Mouse (Mus musculus) neural tube, embryonic 11.5 days (tissue): Measurements from ENCODE around the gene Id2. TPM values are rescaled to one million over a fixed set of nuclear protein-coding genes. Genes with fewer than 3 reads are reported as not detected.

Experiments used
- ATAC-seq: fragments of 200-750 bp; cut with Nextera tagmentation; 2 replicates; pipeline ENCODE4 v1.8.0; 2017; ENCODE audit warnings: moderate number of reproducible peaks, mild to moderate bottlenecking, moderate TSS enrichment, moderate library complexity; ENCODE audit not compliant: insufficient read depth, low FRiP score, low TSS enrichment
- DNase-seq: peaks from one replicate; pipeline ENCODE4 v3.0.0-alpha.2; 2015; ENCODE audit warnings: low spot score
- H3K27ac ChIP-seq: fragments of 300-500 bp; sonication (generic); 2 replicates; pipeline ENCODE4 v1.5.1; 2014; ENCODE audit warnings: low read depth, mild to moderate bottlenecking, low read length
- H3K27me3 ChIP-seq: fragments of 300-500 bp; sonication (generic); 2 replicates; pipeline ENCODE4 v1.6.1; 2014; ENCODE audit warnings: mild to moderate bottlenecking, low read length, mixed read lengths; ENCODE audit not compliant: control insufficient read depth, insufficient read depth
- H3K36me3 ChIP-seq: fragments of 300-500 bp; sonication (generic); 2 replicates; pipeline ENCODE4 v1.6.1; 2014; ENCODE audit warnings: mild to moderate bottlenecking, low read length, moderate library complexity, mixed read lengths; ENCODE audit not compliant: control insufficient read depth, insufficient read depth
- H3K4me1 ChIP-seq: fragments of 300-500 bp; sonication (generic); 2 replicates; pipeline ENCODE4 v1.6.1; 2014; ENCODE audit warnings: low read length, mixed read lengths; ENCODE audit not compliant: control insufficient read depth, insufficient read depth
- H3K4me2 ChIP-seq: fragments of 300-500 bp; sonication (generic); 2 replicates; pipeline ENCODE4 v1.6.1; 2014; ENCODE audit warnings: low read depth, mild to moderate bottlenecking, moderate library complexity
- H3K4me3 ChIP-seq: fragments of 300-500 bp; sonication (generic); 2 replicates; pipeline ENCODE4 v1.5.1; 2014; ENCODE audit warnings: low read depth, low read length
- H3K9ac ChIP-seq: fragments of 300-500 bp; sonication (generic); 2 replicates; pipeline ENCODE4 v1.6.1; 2014; ENCODE audit warnings: mild to moderate bottlenecking, low read length
- H3K9me3 ChIP-seq: fragments of 300-500 bp; sonication (generic); 2 replicates; pipeline ENCODE4 v1.6.1; 2016; ENCODE audit warnings: low read length; ENCODE audit not compliant: control insufficient read depth
- WGBS: fragments of 180-500 bp; shearing (Covaris S2); extraction: QIAGEN DNeasy Blood & Tissue Kit; methylation state at CpG from one replicate; pipeline ENCODE4 v1.1.7; 2014; 5-methylcytosine and 5-hydroxymethylcytosine counted together
- polyA plus RNA-seq: library from polyadenylated mRNA; unstranded; fragments of >200 nt; fragmentation: Nextera tagmentation; extraction: Ambion mirVana; gene quantifications from 2 replicates; pipeline ENCODE4 v1.2.1, GENCODE M21; 2014

Gene Id2
- polyA plus RNA-seq, 1 experiment from 2014 or later = 311 TPM

DNA sequence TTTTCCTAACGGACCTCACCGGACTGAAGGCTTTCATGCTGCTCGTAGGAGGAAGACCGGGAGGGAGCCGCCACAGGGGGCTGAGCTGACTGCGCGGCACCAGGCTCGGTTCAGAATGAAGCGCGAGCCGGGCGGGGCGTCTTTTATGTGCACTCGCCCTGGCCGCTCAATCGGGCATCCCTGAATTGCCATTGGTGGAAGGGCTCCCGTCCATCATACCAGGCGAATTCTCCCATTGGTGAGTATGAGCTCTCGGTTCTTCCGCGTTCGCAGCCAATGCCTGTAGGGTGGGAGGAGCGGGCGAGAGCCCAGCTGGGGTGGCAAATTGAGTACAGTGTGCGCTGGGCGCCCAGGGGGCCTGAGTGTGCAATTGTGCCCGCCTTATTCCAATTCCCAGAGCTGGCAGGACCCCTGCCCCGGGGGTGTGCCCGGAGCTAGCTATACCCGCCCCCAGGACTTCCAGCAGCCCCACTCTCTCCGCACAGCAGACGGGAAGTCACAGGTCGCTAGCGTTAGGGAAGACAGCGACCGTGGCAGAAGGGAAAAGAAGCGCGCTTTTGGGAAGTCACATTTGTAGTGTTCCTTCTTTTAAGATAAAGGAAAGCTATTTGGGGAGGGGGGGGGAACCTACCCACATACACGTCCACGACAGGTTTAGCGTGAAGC is 833 bp downstream of the Id2 start:
- H3K4me1 ChIP-seq = peaks cover 26% of the 10 kb centered on the region
- H3K27me3 ChIP-seq = no peaks in the 10 kb centered on the region
- no peaks in the 10 kb centered on the region for H3K36me3 ChIP-seq
- H3K4me3 ChIP-seq = peak overlapping the region; percentile 86
- peak overlapping the region; percentile 76 for H3K9ac ChIP-seq
- WGBS = 0% methylated on average over 40 of the region's 41 CpGs
- peak overlapping the region; percentile 92 for H3K4me2 ChIP-seq
- peak overlapping the region; percentile 85 for H3K27ac ChIP-seq
- ATAC-seq (peak; percentile 78), DNase-seq (peak; percentile 96)
- H3K9me3 ChIP-seq = no peaks in the 10 kb centered on the region

DNA sequence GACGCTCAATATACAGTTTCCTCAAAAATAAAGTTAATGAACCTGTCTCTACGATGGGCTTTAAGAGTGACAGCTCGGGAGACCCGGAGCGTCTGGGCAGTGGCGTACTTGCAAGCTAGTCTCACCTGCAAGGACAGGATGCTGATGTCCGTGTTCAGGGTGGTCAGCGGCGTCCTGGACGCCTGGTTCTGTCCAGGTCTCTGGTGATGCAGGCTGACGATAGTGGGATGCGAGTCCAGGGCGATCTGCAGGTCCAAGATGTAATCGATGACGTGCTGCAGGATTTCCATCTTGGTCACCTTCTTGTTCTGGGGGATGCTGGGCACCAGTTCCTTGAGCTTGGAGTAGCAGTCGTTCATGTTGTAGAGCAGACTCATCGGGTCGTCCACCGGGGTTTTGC is 1.4 kb downstream of the Id2 start:
- peaks cover 26% of the 10 kb centered on the region for H3K4me1 ChIP-seq
- peak overlapping the region; percentile 76 for H3K9ac ChIP-seq
- WGBS = under 1% methylated on average over 19 of the region's 19 CpGs
- ATAC-seq (no peak), DNase-seq (no peak)
- H3K4me2 ChIP-seq = peak overlapping the region; percentile 92
- peak overlapping the region; percentile 60 for H3K27ac ChIP-seq
- peak overlapping the region; percentile 86 for H3K4me3 ChIP-seq
- H3K9me3 ChIP-seq = no peaks in the 10 kb centered on the region
- H3K36me3 ChIP-seq = no peaks in the 10 kb centered on the region
- H3K27me3 ChIP-seq = no peaks in the 10 kb centered on the region

- WGBS = under 1% methylated on average over 22 of the region's 22 CpGs
- peak; percentile 54 for DNase-seq
- Histone ChIP-seq H3K4me3 (peak overlapping the region; percentile 86), H3K27ac (peak overlapping the region; percentile 60), H3K9me3 (no peaks in the 10 kb centered on the region), H3K36me3 (no peaks in the 10 kb centered on the region), H3K27me3 (no peaks in the 10 kb centered on the region), H3K4me2 (peak overlapping the region; percentile 92), H3K4me1 (peaks cover 24% of the 10 kb centered on the region), H3K9ac (peak overlapping the region; percentile 76)
- ATAC-seq = no peak
Measured at GRCm38 (mm10) chr12:25094621-25095521, 2.1 kb downstream of the Id2 start.

- Histone ChIP-seq H3K4me3 (peak overlapping the region; percentile 29), H3K27ac (no peak overlapping the region), H3K9me3 (no peaks in the 10 kb centered on the region), H3K4me1 (peaks cover 24% of the 10 kb centered on the region), H3K4me2 (peak overlapping the region; percentile 55), H3K36me3 (no peaks in the 10 kb centered on the region), H3K27me3 (no peaks in the 10 kb centered on the region), H3K9ac (0 out of 2 replicates have a peak overlapping the region, but pooled peaks have one; percentile 7)
- ATAC-seq = no peak
- DNase-seq = peak; percentile 21
- WGBS = 20% methylated on average over 11 of the region's 11 CpGs
Measured at GRCm38 (mm10) chr12:25093241-25093774, 3.6 kb downstream of the Id2 start.

- no peak for DNase-seq
- H3K27ac ChIP-seq = no peak overlapping the region
- no peaks in the 10 kb centered on the region for H3K27me3 ChIP-seq
- no peak for ATAC-seq
- H3K4me2 ChIP-seq = peak overlapping the region; percentile 55
- H3K4me3 ChIP-seq = peak overlapping the region; percentile 29
- H3K4me1 ChIP-seq = peaks cover 20% of the 10 kb centered on the region
- no peak overlapping the region for H3K9ac ChIP-seq
- H3K9me3 ChIP-seq = no peaks in the 10 kb centered on the region
- H3K36me3 ChIP-seq = no peaks in the 10 kb centered on the region
- WGBS = 2% methylated on average over 17 of the region's 17 CpGs
Measured at GRCm38 (mm10) chr12:25092751-25093211, 4.2 kb downstream of the Id2 start.

DNA sequence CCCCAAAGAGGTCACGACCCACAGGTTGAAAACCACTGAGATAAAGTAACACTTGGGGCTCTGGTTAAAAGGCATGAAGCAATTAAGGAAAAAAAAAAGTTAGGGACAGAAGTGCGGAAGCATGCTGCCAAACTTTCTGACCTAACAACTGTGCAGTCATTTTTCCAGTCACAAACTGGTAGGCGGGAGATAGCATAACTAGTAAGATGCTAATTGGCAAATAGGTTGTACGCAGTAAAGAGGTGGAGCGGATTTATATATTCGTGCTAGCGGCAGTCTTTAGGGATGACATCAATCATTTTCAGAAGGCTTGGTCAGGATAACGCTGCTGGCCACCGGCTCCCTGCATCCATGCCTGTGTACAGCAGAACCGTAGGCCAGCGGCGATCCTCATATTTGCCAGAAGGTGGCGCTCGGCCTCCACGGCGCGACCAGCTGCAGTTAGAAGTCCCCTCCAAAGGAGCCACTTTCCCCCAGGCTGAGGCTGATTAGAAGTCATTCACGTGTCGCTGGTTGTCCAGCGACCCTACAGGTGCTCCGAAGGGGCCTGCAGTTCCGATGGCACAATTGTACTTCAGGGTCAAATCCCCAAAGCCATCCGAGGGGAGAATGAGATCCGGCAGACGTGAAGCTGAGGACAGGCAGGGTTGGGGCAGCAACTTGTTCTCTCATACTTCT is 4.8 kb downstream of the Id2 start:
- H3K36me3 ChIP-seq = no peaks in the 10 kb centered on the region
- ATAC-seq (peak; percentile 46; the same call in 1 of the 2 replicates), DNase-seq (peak; percentile 90)
- no peak overlapping the region for H3K9ac ChIP-seq
- peak overlapping the region; percentile 8; the same call in 1 of the 2 replicates for H3K4me3 ChIP-seq
- no peaks in the 10 kb centered on the region for H3K27me3 ChIP-seq
- peaks cover 14% of the 10 kb centered on the region for H3K4me1 ChIP-seq
- 7% methylated on average over 25 of the region's 25 CpGs for WGBS
- no peak overlapping the region for H3K27ac ChIP-seq
- H3K9me3 ChIP-seq = no peaks in the 10 kb centered on the region
- H3K4me2 ChIP-seq = peak overlapping the region; percentile 55

DNA sequence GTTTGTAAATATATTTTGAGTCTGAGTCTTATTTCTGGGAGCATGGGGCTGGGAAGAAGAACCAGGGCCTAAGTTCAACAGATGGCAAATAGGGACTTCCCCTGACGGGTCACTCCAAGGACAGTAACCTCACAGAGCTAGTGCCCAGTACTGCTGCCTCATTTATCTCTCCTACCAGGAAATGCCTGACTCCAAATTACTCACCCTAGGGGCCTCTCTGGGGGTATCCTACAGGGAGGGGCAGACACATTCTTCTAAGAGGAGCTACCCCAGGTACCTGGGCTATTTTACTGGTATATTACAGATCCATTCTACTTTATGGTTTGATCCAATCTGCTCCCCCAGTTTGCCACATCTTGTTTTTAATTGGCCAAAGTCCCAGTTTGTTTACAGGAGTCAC is 7.5 kb downstream of the Id2 start:
- Histone ChIP-seq H3K27me3 (no peaks in the 10 kb centered on the region), H3K4me1 (peaks cover 9% of the 10 kb centered on the region), H3K4me2 (no peak overlapping the region), H3K9me3 (no peaks in the 10 kb centered on the region), H3K4me3 (no peak overlapping the region), H3K36me3 (no peaks in the 10 kb centered on the region), H3K27ac (no peak overlapping the region), H3K9ac (no peak overlapping the region)
- no peak for ATAC-seq
- WGBS = 36% methylated on average over 1 of the region's 1 CpGs
- DNase-seq = no peak

- Histone ChIP-seq H3K36me3 (no peaks in the 10 kb centered on the region), H3K27ac (no peak overlapping the region), H3K4me2 (no peak overlapping the region), H3K9ac (no peak overlapping the region), H3K27me3 (no peaks in the 10 kb centered on the region), H3K9me3 (no peaks in the 10 kb centered on the region), H3K4me3 (no peak overlapping the region), H3K4me1 (no peaks in the 10 kb centered on the region)
- no peak for ATAC-seq
- no peak for DNase-seq
- WGBS = 65% methylated on average over 4 of the region's 4 CpGs
Measured at GRCm38 (mm10) chr12:25086966-25087365, 10.0 kb downstream of the Id2 start.
